Mouse (Mus musculus) heart, embryonic 11.5 days (tissue): ENCODE measurements around the gene Map4k5. TPM values are rescaled to one million over a fixed set of nuclear protein-coding genes. Genes with fewer than 3 reads are reported as not detected.

Source experiments
- ATAC-seq: fragments of 200-750 bp; cut with Nextera tagmentation; replicated peaks from 2 replicates; pipeline ENCODE4 v1.8.0; 2017; ENCODE audit warnings: moderate library complexity; ENCODE audit not compliant: insufficient number of reproducible peaks, low FRiP score, low TSS enrichment
- H3K27ac ChIP-seq: fragments of 300-500 bp; sonication (generic); 2 replicates; pipeline ENCODE4 v1.5.1; 2014; ENCODE audit warnings: mild to moderate bottlenecking, low read depth, low read length
- H3K27me3 ChIP-seq: fragments of 300-500 bp; sonication (generic); 2 replicates; pipeline ENCODE4 v1.6.1; 2014; ENCODE audit warnings: mild to moderate bottlenecking, low read length, mixed read lengths; ENCODE audit not compliant: control insufficient read depth, insufficient read depth
- H3K36me3 ChIP-seq: fragments of 300-500 bp; sonication (generic); 2 replicates; pipeline ENCODE4 v1.6.1; 2014; ENCODE audit warnings: mild to moderate bottlenecking, low read length, moderate library complexity, mixed read lengths; ENCODE audit not compliant: control insufficient read depth, insufficient read depth
- H3K4me1 ChIP-seq: fragments of 300-500 bp; sonication (generic); 2 replicates; pipeline ENCODE4 v1.6.1; 2014; ENCODE audit warnings: low read length; ENCODE audit not compliant: control insufficient read depth, insufficient read depth
- H3K4me2 ChIP-seq: fragments of 300-500 bp; sonication (generic); 2 replicates; pipeline ENCODE4 v1.6.1; 2014; ENCODE audit warnings: mild to moderate bottlenecking, moderate library complexity
- H3K4me3 ChIP-seq: fragments of 300-500 bp; sonication (generic); 2 replicates; pipeline ENCODE4 v1.5.1; 2014; ENCODE audit warnings: low read depth, low read length
- H3K9ac ChIP-seq: fragments of 300-500 bp; sonication (generic); 2 replicates; pipeline ENCODE4 v1.6.1; 2014; ENCODE audit warnings: mild to moderate bottlenecking, low read depth, low read length, moderate library complexity
- H3K9me3 ChIP-seq: fragments of 300-500 bp; sonication (generic); replicated peaks from 2 replicates; pipeline ENCODE4 v1.6.1; 2016; ENCODE audit warnings: low read length; ENCODE audit not compliant: control insufficient read depth
- WGBS: fragments of 180-500 bp; shearing (Covaris S2); extraction: QIAGEN DNeasy Blood & Tissue Kit; methylation state at CpG from one replicate; pipeline ENCODE4 v1.1.7; 2014; ENCODE audit not compliant: insufficient replicate concordance; 5-methylcytosine and 5-hydroxymethylcytosine counted together
- polyA plus RNA-seq: library from polyadenylated mRNA; unstranded; fragments of >200 nt; fragmentation: Nextera tagmentation; extraction: Ambion mirVana; gene quantifications from 2 replicates; pipeline ENCODE4 v1.2.1, GENCODE M21; 2014

The Map4k5 gene
- polyA plus RNA-seq, 1 experiment from 2014 or later = 32.6 TPM

GRCm38 (mm10) chr12:69895046-69895445 lies 2.0 kb upstream of the Map4k5 start:
- Histone ChIP-seq H3K4me3 (no peak overlapping the region), H3K9ac (no peak overlapping the region), H3K27ac (no peak overlapping the region), H3K4me1 (peaks cover 14% of the 10 kb centered on the region), H3K27me3 (no peaks in the 10 kb centered on the region), H3K36me3 (no peaks in the 10 kb centered on the region), H3K9me3 (no peaks in the 10 kb centered on the region), H3K4me2 (no peak overlapping the region)
- ATAC-seq = no peak
- WGBS = 59% methylated on average over 2 of the region's 2 CpGs

GRCm38 (mm10) chr12:69893927-69894326 lies 927 bp upstream of the Map4k5 start:
- Histone ChIP-seq H3K36me3 (no peaks in the 10 kb centered on the region), H3K27me3 (no peaks in the 10 kb centered on the region), H3K4me2 (no peak overlapping the region; the same call in 1 of the 2 replicates), H3K4me1 (peaks cover 19% of the 10 kb centered on the region), H3K4me3 (no peak overlapping the region), H3K9me3 (no peaks in the 10 kb centered on the region), H3K9ac (no peak overlapping the region), H3K27ac (no peak overlapping the region)
- 67% methylated on average over 6 of the region's 6 CpGs for WGBS
- ATAC-seq = no peak

GRCm38 (mm10) chr12:69891721-69892120 lies 1.3 kb downstream of the Map4k5 start:
- WGBS = 40% methylated on average over 3 of the region's 3 CpGs
- Histone ChIP-seq H3K4me3 (peak overlapping the region; percentile 94), H3K4me2 (peak overlapping the region; percentile 65), H3K36me3 (no peaks in the 10 kb centered on the region), H3K9ac (peak overlapping the region; percentile 98), H3K9me3 (no peaks in the 10 kb centered on the region), H3K27ac (peak overlapping the region; percentile 95), H3K27me3 (no peaks in the 10 kb centered on the region), H3K4me1 (peaks cover 23% of the 10 kb centered on the region)
- ATAC-seq = no peak

DNA sequence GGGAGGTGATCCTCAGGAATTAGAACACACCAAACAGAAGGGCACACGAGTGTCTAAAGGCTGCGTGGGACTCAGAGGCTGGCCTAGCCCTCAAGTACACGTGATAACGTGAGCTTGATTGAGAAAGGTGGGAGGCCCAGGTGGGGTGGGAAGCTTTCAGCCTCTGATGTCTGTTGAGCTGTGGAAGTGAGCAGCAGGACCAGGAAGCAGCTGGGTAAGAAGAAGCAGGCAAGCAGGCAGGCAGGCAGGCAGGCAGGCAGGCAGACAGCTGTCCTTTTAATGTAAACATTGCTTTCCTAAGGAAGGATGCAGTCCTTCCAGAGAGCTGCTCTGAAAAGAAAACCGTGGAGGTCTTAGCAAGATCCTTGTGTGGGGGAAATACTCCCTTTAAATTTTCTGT lies 2.5 kb downstream of the Map4k5 start:
- H3K4me2 ChIP-seq = peak overlapping the region; percentile 65
- H3K27me3 ChIP-seq = no peaks in the 10 kb centered on the region
- H3K36me3 ChIP-seq = no peaks in the 10 kb centered on the region
- H3K27ac ChIP-seq = peak overlapping the region; percentile 46; the same call in 1 of the 2 replicates
- H3K9ac ChIP-seq = peak overlapping the region; percentile 23
- ATAC-seq = no peak
- H3K4me1 ChIP-seq = peaks cover 23% of the 10 kb centered on the region
- 13% methylated on average over 5 of the region's 5 CpGs for WGBS
- H3K4me3 ChIP-seq = peak overlapping the region; percentile 19; the same call in 1 of the 2 replicates
- H3K9me3 ChIP-seq = no peaks in the 10 kb centered on the region

GRCm38 (mm10) chr12:69890051-69890450 lies 2.9 kb downstream of the Map4k5 start:
- H3K27ac ChIP-seq = peak overlapping the region; percentile 46; the same call in 1 of the 2 replicates
- no peaks in the 10 kb centered on the region for H3K9me3 ChIP-seq
- no peaks in the 10 kb centered on the region for H3K36me3 ChIP-seq
- peak overlapping the region; percentile 65 for H3K4me2 ChIP-seq
- H3K4me1 ChIP-seq = peaks cover 23% of the 10 kb centered on the region
- no peak for ATAC-seq
- H3K27me3 ChIP-seq = no peaks in the 10 kb centered on the region
- peak overlapping the region; percentile 19; the same call in 1 of the 2 replicates for H3K4me3 ChIP-seq
- peak overlapping the region; percentile 23 for H3K9ac ChIP-seq
- 44% methylated on average over 6 of the region's 6 CpGs for WGBS

DNA sequence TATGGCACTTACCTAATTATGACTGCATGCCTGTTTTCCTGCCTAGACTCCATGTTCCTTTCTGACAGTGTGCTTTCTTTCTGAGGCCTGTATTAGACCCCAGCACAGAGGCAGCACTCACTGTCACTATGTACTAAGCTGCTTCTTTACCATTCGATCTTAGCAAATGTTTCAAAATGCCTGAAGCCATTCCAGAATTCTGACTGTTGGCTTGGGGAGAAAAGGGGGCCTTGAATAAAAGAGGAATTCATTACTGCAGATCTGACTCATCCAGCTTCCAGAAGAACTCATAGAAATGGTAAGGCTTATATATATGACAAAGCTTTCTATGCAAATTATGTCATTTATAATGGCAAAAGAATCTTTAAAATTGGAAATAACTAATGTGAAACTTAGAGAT lies 4.7 kb downstream of the Map4k5 start:
- H3K4me3 ChIP-seq = no peak overlapping the region
- peaks cover 23% of the 10 kb centered on the region for H3K4me1 ChIP-seq
- no peak overlapping the region for H3K27ac ChIP-seq
- no peak for ATAC-seq
- no peaks in the 10 kb centered on the region for H3K36me3 ChIP-seq
- H3K9me3 ChIP-seq = no peaks in the 10 kb centered on the region
- H3K27me3 ChIP-seq = no peaks in the 10 kb centered on the region
- H3K4me2 ChIP-seq = no peak overlapping the region
- 74% methylated on average over 1 of the region's 1 CpGs for WGBS
- no peak overlapping the region for H3K9ac ChIP-seq

DNA sequence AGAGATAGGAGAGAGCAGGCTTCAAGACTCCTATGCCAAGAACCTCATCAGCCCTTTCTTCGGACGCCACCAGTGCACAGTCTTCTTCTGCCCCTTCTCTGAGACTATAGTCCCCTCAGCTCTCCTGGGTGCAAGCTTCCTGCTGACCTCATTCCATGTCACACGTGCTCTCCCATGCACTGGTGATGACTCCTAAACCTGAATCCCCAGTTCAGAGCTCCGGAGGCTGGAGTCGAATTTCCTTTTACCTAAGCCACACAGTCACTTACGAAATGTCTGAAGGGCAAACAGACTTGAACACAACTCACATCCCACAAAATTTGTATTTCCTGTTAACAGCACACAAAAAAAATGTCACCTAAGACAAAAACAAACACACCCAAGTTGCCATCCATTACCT lies 5.2 kb downstream of the Map4k5 start:
- Histone ChIP-seq H3K27me3 (no peaks in the 10 kb centered on the region), H3K4me1 (peaks cover 23% of the 10 kb centered on the region), H3K4me2 (no peak overlapping the region), H3K4me3 (no peak overlapping the region), H3K36me3 (no peaks in the 10 kb centered on the region), H3K9me3 (no peaks in the 10 kb centered on the region), H3K27ac (no peak overlapping the region), H3K9ac (no peak overlapping the region)
- 78% methylated on average over 6 of the region's 6 CpGs for WGBS
- ATAC-seq = no peak

DNA sequence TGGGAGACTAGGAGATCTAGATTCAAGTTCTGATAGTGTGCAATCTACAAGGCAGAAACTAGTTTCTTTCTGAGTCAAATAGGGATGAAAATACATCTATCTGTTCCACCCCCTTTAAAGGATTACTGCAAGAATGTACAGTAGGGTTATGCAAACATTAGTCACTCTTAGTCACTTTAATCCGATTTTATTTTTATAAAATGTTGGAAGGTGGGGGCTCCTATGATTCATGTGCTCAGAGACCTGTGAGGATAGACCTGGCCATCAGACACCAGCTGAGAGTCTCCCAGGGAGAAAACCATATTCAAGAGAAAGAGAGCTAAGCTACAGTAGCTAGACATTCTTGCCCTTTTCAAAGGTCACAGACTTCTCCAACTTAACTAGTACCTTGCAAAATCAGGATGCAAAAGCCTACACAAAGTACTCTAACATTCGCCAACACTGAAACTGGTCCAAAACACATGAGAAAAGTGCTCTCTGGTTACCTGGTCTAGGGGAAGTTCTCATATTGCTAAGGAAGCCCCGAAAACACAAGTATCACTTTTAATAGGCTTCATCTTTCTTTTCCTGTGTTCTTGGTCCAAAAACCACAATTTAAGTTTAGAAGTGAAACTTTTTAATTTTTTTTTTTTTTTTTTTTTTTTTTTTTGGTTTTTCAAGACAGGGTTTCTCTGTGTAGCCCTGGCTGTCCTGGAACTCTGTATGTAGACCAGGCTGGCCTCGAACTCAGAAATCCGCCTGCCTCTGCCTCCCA lies 7.7 kb downstream of the Map4k5 start:
- Histone ChIP-seq H3K27me3 (no peaks in the 10 kb centered on the region), H3K36me3 (no peaks in the 10 kb centered on the region), H3K4me3 (no peak overlapping the region), H3K27ac (no peak overlapping the region), H3K4me2 (no peak overlapping the region), H3K9ac (no peak overlapping the region), H3K4me1 (peaks cover 19% of the 10 kb centered on the region), H3K9me3 (no peaks in the 10 kb centered on the region)
- ATAC-seq = no peak
- WGBS = 93% methylated on average over 5 of the region's 5 CpGs

- H3K27me3 ChIP-seq = no peaks in the 10 kb centered on the region
- no peak overlapping the region for H3K4me3 ChIP-seq
- H3K4me1 ChIP-seq = peaks cover 15% of the 10 kb centered on the region
- H3K9me3 ChIP-seq = no peaks in the 10 kb centered on the region
- no peak overlapping the region for H3K27ac ChIP-seq
- no peaks in the 10 kb centered on the region for H3K36me3 ChIP-seq
- H3K4me2 ChIP-seq = no peak overlapping the region
- 93% methylated on average over 5 of the region's 5 CpGs for WGBS
- no peak overlapping the region for H3K9ac ChIP-seq
- ATAC-seq = no peak
Measured at GRCm38 (mm10) chr12:69884053-69884452, 8.9 kb downstream of the Map4k5 start.
